Mouse (Mus musculus): ENCODE measurements around the gene Il22ra2.
"Not testable (repeated sequence)": the region's sequence is repeated elsewhere in the genome, so short reads cannot be mapped to it uniquely, and the experiment has no call there.

Il22ra2 gene

DNA sequence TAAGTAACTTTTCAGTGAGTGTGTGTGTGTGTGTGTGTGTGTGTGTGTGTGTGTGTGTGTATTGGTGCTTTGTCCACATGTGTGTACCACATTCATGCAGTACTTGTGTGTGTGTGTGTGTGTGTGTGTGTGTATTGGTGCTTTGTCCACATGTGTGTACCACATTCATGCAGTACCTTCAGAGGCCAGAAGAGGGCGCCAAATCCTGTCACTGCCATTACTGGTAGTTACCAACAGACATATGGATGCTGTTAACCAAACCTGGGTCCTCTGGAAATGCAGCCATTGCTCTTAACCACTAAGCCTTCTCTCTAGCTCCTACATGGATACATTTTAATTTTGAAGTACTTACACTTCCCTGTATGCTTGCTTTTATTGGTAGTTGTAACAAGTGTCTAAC lies 20.3 kb upstream of the Il22ra2 start:
- not testable (repeated sequence) for DNase-seq (ENCODE audit: low read depth, low spot score)

DNA sequence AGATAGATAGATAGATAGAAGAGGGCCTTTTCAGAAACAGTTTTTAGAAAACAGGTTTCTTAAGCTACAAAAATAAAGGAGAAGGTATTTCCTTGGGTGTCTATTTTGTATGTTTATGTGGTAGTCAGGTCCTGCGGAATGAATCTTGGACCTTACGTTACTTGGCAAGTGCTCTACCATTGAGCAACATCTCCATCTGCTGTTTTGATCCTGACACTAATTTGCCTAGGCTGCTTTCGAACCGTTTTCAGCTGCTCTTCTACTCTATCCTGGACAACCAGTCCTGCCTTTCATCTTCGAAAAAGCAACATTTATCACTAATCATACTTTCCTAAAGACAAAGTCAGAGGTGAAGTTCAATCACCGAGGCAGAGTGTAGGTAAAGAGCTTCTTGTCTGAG lies 18.6 kb upstream of the Il22ra2 start:
- DNase-seq (ENCODE audit: low read depth, low spot score): no peak

DNA sequence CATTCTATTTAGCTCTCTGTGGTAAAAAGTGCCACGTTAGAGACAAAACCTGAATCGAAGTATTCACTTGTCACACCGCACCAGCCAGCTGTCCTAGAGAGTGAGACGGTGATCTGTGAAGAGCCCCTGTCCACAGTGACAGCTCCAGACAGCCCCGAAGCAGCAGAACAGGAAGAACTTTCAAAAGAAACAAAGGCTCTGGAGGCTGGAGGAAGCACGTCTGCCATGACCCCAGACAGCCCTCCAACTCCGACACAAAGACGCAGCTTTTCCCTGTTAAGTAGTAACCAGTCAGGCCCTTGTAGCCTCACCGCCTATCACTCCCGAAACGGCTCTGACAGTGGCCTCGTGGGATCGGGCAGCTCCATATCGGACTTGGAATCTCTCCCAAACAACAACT lies 12.7 kb upstream of the Il22ra2 start:
- DNase-seq (ENCODE audit: low read depth, low spot score): no peak

DNA sequence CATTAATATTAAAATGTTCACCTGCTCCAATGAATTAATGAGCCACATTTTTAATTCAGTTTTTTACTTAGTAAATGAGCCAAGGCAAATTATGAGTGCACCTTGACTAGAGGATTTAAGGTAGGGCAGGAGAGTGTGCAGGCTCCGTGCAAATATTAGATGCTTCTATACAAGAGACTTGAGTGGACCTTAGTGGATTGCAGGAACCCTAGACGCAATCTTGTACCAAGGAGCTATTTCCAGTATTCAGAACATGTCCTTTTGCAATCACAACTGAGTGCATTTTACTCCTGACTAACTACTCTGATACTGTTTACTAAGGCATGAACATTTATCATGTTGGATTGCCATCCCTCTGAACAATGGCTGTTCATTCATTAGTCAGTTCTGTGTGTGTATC lies 10.2 kb upstream of the Il22ra2 start:
- DNase-seq (ENCODE audit: low read depth, low spot score): no peak

DNA sequence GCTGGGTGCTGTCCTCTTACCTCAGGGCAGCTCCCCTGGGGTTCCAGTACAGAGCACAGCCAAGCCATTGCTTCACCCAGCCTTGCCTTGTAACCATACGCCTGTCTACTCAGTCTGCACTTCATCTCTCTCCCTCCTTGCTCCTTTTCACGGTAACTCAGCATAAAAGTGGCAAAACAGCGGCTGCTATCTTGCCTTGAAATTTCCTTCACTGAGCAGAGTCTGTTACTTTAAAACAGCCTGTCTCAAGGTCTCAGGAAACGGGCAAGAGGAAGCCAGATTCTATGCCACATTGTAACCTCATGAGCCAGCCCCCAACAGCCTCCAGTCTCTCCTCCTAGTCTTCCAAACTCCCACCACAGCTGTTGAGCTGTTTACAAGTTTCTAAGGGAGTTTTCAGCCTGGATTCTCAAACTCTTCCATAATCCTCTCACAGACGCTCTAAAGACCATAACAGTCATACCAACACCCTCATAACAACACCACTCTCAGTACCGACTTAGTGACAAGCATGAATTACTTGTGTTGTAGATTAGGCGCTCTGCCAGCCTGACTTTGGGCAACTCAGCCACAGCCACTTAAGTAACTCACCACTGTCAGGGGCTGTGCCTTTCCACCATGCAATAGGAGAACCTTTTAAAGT lies 8.6 kb upstream of the Il22ra2 start:
- DNase-seq (ENCODE audit: low read depth, low spot score): peak; percentile 36

DNA sequence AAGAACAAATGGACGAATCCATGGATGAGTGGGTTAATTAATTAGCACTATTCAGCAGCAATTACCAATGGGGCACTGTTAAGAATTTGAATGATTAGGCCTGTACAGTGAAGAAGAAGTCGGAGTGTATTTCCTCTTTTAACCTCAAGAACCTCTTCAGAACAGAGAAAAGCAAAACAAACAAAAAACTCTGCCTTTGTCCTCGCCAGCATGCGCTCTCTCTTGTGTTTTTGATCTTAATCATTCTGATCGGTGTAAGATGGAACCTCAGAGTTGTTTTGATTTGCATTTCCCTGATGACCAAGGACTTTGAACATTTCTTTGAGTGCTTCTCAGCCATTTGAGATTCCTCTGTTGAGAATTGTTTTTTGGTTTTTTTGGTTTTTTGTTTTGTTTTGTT lies 2.1 kb upstream of the Il22ra2 start:
- DNase-seq (ENCODE audit: low read depth, low spot score): no peak

DNA sequence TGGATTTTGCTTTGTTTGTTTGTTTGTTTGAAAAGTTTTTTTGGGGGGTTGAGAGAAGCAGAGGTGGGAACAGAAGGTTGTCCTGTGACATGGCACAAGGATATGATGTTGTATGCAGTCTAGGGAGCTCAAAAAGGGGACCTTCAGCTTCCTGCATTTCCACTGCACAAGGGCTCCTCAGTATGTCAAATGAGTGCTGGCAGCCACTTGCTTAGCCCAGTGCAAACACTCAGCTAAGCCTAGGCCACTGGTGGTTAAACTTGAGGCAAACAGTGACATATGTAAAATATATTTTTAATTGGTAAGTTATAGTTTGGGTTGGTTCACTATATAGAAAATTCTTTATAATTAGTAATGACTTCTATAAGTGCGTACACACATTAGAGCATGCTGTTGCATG lies 2.8 kb downstream of the Il22ra2 start:
- no peak for DNase-seq (ENCODE audit: low read depth, low spot score)

DNA sequence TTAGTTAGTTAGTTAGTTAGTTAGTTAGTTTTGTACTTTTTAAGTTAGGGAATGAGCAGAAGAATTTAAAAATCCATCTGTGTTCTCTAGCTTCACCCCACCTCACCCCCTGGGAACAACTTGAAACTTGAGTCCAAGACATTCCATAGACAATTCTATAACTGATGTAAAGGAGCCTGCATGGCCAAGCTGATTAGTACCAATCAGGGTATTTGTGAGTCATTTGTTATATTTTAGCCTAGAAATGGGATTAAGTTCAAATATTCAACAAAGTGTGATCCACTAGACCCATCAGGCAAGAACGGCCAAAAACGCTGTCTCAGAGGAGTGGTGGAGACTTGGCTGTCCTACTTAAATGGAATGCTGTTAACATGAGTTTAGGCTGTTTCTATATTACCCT lies 5.5 kb downstream of the Il22ra2 start:
- DNase-seq (ENCODE audit: low read depth, low spot score): peak; percentile 58

DNA sequence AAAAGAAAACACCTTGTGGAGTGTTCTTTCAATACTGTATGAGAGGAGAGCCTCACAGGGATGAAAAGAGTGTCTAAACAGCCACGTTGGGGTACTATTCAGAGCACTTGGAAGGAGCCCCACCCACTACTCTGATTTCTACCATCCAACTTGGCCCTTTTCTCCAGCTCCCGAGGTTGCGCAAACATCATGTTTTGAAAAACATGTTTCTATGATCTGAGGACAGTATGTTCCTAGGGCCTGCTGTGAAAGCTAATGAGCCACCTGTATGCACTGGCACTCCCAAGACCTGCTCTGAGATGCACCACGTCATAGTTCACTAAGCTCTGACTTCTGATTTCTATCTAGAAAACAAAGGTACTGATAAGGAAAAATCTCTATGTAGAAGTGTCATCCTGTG lies 6.0 kb downstream of the Il22ra2 start:
- DNase-seq (ENCODE audit: low read depth, low spot score): peak; percentile 78

DNA sequence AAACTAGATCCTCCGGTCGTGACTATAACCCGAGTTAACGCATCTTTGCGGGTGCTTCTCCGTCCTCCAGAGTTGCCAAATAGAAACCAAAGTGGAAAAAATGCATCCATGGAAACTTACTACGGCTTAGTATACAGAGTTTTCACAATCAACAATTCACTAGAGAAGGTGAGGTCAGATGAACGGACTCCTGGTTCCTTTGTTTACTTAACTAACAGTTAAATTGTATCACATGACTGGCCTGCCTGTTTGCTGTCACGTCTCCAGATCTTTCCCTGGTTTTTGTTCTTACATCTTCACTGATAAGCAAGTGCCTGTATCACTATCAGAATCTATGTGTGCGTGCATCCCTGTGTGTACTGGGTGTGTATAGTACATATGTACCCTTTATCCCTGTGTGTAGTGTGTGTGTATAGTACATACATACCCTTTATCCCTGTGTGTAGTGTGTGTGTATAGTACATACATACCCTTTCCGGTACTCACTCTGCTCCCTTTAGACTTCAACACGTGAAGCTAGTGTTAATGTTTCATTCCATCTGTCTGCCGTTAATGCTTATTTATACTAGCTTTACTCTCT lies 9.9 kb downstream of the Il22ra2 start:
- no peak for DNase-seq (ENCODE audit: low read depth, low spot score)

DNA sequence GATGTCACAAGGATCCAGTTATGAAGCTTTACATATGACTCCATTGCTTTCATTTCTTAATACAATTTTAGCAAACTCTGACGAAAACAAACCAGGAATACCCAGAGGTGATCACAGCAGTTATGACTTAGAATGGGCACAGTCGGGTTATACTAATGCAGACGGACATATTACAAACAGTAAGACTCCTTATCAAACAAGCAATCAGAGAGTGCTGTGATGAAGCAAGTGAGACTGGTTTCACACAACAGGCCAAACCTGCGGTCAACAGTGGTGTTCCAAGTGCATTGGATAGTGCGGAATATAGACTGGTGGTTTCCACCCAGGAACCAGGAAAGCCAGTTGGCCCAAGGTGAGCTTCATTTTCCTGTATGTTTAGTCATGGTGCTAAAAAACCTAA lies 17.1 kb downstream of the Il22ra2 start:
- no peak for DNase-seq (ENCODE audit: low read depth, low spot score)

DNA sequence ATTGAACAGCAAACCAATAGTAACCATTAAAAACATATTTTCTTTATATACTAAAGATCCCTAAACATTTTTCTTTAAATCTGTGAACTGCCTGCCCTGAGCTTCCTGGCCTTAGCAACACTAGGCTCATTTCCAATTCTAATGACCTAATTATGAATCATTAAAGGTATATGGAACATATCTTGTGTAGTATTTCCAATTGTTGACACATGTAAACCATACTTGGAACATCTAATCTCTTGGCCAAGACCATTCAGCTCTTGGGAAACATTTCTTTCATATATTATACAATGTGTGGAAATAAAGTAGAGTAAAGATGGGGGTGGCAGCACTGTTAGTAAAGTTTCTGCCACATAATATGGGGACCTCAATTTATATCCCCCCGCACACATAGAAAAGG lies 17.8 kb downstream of the Il22ra2 start:
- no peak for DNase-seq (ENCODE audit: low read depth, low spot score)

DNA sequence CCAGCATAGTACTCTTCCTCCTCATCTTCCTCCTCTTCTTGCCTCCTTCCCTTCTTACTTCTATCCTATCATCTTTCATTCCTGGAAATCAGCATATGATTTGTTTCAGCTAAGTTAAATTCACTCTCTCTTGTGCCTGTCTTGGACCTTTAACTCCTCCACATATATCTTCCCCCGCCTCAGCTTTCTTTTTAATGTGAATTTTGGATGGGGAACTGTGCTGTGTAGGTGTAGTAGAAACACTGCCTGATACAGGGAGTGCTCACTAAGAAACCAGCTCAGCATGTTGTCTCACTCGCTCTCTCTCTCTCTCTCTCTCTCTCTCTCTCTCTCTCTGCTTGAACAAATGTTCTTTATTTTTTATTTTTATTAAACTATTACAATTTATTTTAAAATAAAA lies 23.3 kb downstream of the Il22ra2 start:
- no peak for DNase-seq (ENCODE audit: low read depth, low spot score)

DNA sequence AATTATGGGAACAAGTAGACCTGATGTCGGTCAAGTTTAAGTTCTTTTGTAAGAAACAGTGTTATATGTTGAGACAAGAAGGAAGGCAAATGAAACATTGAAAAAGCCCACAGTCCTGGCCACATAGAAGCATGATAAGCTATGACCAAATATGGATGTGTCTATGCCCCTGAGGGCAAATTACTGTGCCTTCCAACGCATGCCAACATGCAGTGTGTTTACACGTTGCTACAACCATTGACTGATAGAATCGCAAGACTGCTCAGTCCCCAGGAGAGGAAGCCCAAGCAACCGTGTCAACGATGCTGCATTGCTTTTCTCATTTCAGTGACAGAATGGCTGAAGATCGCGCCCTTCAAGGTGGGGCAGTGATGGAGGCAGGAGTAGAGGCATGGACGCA lies 35.6 kb downstream of the Il22ra2 start:
- no peak for DNase-seq (ENCODE audit: low read depth, low spot score)

DNA sequence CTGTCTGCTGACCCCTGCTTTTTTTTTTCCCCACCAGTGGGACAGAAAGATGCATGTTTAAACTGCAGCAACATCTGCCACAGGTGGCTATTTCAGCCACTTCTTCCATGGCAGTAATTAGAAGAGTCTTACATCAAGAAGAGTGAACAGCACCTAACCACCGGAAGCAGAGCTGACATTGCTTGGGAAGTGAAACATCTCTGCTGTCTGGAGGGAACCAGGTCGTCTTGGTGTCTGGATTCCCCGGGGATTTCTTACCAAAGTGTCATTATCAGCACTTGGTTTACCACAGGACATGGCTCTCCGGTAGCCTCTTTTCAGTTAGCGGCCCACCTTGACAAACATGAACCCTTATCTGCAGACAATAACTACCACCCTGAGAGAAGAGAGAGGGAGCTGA lies 38.2 kb downstream of the Il22ra2 start:
- DNase-seq (ENCODE audit: low read depth, low spot score): peak; percentile 4

DNA sequence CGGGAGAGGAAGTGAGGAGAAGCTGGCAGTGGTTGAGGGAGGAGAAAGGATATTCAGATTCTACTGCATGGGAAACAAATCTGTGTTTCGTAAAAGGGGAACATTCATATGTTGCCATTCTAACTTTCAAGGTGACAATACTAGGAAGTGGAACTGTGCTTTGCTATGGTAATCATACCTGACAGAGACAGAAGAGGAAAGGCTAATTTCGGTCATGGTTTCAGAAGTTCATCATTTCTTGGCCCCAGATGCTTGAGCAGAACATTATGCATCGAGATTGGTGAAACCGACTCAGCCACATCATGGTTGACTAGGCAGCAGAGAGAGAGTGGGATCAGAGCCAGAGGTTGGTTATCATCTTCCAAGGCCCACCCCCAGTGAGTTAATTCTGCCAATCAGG lies 47.2 kb downstream of the Il22ra2 start:
- DNase-seq (ENCODE audit: low read depth, low spot score): no peak

DNA sequence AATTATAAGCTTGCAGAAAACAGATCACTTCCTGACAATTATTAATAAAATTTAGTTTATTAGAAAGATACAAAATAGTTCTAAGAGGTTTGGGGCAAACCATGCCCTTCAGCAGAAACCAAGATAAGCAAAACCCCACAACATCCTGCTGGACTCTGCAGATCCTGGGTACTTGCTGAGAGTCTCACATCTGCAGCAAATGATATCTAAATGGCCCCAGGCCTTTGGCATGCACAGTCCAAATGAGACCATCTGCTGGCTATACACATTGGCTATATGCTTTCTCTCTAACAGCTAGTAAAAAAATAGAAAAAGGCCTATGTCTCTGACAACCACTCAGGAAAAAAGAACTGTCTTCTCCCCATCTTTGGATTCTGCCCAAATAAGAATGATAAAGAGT lies 50.2 kb downstream of the Il22ra2 start:
- DNase-seq (ENCODE audit: low read depth, low spot score): no peak

DNA sequence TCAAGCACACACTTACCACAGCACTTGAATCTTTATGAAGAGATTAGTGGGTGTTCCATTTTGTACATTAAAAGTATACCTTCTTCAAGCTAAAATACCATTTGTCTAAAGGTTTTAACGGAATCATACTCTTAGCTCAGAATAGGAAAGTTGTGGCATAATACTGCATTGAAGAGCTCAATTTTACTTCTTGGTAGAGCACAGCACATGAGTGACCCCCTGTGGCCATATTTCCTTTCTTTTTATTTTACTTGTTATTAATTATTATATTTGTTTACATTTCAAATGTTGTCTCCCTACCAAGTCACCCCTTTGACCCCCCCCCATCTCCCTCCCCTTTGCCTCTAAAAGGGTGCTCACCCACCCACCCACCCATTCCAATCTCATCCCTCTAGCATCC lies 51.3 kb downstream of the Il22ra2 start:
- no peak for DNase-seq (ENCODE audit: low read depth, low spot score)
